Mouse (Mus musculus) WW6 (cell line): ENCODE measurements around the gene Rasl11b.

Experiments
- DNase-seq: peaks from one replicate; pipeline ENCODE4 v3.0.0-alpha.2; 2013; ENCODE audit warnings: low read depth, low spot score

The Rasl11b gene

GRCm38 (mm10) chr5:74188886-74189285, 6.2 kb upstream of the Rasl11b start:
- no peak for DNase-seq

GRCm38 (mm10) chr5:74189484-74190160, 5.5 kb upstream of the Rasl11b start:
- DNase-seq, result no peak

DNA sequence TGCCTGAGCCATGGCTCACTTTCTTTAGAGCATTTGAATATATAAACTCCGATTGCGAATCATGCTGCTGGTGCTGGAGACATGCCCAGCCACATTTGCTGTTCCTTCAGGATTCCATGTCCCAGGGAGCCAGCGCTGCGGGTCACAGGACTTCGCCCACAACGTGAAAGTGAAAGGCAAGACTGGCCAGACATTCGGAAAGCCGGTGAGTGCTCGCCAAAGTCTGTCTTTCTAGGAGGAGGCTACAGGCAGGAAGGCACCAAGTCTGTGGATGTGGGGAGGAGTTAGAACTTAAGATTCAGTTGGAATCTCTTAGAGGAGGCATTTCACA, 5.0 kb upstream of the Rasl11b start:
- DNase-seq, result no peak

- no peak for DNase-seq
Measured at GRCm38 (mm10) chr5:74190911-74191310, 4.2 kb upstream of the Rasl11b start.

DNA sequence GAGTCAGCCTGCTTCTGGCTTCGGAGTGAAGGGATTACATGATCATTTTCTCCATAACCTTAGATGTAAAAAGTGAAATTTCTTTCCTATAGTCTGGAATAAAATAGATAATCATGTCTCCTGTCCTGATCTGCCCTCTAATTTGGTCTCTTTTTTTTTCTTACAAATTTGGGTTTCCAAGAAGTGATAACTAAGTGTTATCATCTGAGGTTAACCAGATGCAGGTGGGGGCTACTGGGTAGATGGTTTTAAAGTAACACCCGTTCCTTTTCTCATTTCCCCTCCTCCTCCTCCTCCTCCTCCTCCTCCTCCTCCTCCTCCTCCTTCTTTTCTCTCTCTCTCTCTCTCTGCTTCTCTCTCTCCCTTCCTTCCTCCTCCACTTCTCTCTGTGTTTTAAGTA, 2.1 kb upstream of the Rasl11b start:
- no peak for DNase-seq

DNA sequence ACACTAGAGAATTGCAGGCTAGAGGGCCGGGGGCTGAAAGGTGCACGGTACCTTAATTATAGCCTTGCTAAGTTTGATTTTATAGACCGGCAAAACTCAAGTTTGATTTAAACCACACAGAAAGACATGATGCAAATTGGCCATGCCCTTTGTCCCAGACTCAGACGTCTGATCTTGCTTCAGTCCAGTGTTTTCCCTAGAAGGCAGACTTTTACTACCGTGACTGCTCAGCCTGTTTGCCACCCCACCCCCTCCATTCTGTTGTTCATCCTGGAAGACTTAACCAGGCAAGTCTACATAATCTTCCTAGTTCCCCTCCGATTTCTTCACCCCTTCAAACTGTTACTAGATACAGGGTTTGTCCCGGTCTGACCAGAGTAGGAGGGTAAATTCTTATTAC, 1.5 kb upstream of the Rasl11b start:
- DNase-seq, result no peak

DNA sequence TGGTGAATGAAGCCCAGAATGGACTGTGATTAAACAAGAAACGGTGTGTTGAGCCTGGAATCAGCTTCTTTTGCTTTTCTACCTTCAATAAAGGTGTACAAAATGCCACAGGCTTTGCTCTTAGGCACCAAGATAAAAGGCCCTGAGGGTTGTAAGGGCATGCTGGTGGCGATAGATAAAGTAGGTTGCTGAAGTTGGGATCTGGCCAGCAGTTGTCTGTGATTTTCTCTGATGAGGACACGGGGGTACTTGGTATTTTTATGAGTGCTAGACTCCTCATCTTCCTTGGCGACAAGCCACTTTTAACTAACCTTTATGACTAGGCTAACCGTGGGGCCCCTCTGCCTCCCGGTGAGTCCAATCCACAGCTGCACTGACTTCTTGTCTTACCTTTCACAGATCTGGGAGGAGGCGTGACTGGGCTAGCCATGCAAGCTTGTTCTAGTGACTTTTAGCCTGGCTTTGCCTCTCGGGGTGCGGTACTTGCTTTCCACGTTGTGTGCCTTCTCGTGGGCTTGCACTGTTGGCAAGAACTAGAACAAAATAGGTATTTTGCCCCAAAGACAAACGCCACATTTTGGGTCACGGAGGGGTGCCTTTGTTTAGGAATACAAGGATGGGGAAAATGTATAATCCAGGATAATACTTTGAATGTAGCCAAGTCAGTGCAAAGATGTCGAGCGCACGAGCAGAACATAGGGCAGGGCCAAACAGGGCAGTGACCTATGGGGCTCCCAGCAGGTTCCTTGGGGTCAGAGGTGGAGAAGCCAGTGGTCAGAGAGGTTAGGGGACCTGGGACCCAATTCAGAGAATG, 852 bp upstream of the Rasl11b start:
- DNase-seq, result no peak

DNA sequence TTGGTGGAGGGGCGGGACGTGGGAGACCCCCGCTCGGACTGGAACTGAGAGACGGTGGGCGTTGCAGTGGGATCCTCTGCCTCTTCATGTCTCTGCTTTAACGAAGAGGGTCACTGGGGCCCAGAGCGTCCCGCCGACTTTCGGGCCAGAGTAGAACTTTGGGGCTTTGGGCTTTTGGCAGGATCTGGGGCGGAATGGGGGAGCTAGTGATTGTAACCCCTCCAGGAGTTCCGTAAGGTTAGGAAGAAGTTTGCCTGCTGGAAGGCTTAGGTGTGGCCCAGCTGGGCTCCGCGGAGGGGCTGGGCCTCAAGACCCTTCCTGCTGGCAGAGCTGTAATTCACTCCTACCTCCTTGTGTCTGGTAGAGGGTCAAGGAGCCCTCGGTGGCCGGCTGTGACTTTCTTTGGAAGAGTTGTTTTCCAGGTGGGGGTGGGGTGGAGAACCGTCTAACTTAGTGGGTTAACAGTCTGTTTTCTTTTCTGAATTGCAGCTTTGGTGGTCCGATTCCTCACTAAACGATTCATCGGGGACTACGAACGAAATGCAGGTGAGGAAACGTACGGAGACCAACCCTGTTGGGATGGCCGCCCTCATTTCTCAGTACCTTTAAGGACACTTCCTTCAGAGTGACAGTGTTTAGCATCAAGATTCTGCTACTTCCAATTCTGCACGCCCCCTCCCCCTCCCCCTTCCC, 674 bp downstream of the Rasl11b start:
- no peak for DNase-seq

DNA sequence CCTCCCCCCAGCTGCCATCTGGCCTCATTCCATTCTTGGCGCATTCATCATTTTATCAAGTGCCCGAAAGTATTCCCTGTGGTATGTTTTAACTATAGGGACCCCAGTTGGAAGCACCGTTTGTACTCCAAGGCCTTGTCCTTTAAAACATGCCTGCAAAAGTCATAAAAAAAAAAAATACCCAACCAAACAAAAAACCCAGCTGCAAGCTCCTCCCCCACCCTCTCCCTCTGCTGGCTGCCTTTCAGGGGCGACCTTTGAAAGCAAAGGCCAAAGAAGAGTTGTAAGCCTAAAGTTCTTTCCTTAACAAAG, 1.2 kb downstream of the Rasl11b start:
- no peak for DNase-seq

GRCm38 (mm10) chr5:74197541-74198330, 2.6 kb downstream of the Rasl11b start:
- DNase-seq, result no peak

DNA sequence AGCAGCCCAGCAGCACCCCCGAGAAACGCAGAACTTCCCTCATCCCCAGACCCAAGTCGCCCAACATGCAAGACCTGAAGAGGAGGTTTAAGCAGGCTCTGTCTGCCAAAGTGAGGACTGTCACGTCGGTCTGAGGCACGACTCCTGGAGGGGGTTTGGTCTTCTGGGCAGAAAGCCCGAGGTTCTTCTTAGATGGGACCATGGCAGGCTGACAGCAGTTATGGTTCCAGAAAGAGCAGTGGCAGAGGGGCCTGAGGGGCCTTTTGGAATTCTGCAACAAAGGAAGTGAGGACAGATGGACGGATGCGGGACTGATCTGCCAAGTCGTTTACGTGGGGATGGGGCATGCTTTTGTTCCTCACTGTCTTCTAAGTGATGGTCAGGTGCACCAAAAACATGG, 3.4 kb downstream of the Rasl11b start:
- DNase-seq, result no peak

DNA sequence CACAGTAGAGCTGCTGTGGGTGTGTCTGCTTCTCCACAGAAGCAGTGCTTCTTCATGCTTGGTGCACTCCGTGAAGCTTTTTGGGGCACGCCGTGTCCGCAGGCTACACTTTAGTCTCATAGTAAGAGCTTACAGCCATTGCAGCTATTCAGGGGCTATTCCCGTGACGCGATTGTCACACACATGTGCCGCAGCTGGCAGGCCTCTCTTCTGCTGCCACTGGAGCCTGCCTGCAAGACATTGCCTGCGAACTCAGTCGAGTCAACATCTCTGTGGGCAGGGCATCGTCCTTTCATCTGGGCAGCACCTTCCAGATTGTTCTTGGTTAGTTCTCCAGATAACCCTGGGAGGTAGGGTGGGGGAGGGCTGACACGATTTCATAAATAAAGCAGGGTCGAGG, 4.7 kb downstream of the Rasl11b start:
- DNase-seq, result no peak

DNA sequence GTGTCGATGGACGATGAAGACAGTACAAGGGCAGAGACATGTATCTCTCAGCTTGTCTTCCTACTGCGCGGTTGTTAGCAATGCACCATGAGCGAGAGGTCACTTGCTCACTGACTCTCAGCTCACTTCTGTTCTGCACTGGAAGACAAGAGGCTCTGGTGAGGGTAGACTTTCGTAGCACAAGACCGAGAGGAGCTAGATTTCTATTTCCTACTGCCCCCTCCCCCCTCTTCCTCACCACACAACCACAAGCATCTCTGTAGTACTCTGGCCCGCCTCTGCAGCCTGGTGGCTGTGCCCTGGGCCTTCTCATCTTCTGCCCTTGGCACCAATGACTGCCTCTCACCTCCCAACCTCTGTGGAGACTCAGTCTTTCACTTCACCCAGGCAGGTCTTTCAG, 5.4 kb downstream of the Rasl11b start:
- no peak for DNase-seq

DNA sequence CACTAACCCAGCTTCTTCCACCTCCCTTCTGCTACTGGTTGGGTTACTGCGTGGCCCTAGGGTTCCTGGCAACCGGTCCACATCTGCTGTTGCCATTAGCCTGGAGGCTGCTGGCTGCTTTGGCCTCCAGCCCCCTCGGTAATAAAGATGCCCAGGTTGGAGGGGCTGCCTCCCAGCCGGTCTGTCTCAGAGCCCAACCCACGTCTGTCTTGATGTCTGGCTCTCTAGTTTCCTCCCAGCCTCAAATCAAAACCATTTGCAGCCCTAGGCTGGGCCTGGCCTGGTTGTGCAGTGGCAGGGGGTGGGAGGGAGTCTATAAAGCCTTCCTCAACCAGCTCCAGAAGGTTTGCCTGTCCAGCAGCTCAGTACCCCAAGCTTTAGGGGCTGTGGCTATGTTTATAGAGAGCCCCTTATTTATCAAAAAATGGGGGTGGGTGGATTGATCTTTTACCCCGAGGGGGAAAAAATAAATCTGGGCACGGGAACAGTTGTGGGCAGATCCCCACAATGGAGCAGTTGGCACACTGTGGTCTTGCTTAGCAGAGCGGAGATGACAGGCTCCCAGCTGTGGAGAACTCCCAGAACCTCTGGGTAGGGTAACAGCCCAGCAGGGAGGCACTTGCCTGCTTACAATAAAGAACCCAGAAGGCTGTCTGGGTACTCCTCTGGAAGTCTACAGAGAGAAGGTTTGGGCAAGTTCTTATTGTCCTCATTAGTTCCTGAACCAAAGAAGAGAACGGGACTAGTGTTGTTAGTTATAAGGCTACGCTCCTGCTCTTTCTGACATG, 6.7 kb downstream of the Rasl11b start:
- DNase-seq, result no peak

DNA sequence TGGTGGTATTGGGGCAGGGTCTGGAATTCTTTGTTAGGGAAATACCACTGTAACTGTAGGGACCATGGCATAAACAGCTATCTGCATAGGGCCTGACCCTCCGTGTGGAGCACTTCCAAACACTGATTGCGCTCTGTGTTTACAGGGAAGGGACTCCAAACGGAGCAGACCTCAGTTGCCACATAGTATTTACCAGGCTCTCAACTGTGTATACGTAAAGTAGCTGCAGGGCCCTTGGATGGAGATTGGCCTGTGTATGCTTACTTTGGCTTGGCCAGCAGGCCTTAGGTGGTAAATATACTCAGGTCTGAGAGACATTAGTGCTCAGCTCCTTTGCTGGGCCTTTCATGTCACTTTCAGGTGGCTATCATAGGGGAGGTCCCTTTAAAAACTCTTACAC, 7.4 kb downstream of the Rasl11b start:
- no peak for DNase-seq

DNA sequence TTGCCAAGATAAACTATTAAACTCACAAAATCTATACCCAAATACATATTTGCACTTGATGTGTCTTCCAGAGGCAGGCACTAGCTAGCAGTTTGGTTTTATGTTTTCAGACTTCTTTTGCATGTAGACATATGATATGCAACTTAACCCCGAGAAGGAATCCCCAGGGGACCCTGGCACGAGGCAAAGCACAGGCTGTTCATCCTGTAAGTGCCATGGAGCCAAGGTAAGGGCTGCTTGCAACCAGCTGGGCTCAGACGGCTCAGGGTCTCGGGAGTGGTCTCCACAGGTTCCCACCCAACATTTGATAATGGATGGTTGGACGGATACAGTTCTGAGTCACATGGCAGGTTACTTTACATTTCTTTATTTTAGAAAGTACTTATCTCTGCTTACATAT, 9.4 kb downstream of the Rasl11b start:
- DNase-seq, result no peak

DNA sequence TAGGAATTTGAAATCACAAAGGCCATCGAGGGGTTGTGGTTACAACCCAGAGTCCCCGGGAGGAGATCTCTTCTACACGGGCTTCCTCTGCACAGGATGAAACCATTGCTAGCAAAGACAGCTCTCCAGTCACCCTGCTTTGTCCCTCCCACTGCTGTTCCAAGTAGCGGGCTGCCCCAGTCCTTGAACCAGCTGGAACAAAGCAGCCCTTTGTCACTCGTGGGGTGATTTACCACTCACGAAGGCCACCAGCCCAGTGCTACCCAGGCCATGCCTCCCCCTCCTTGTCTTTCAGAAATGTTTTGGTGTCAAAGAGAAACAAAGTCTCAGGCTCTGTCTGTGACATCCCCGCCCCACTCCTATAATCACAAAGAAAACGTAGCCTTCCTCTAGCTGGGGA, 10.4 kb downstream of the Rasl11b start:
- no peak for DNase-seq

GRCm38 (mm10) chr5:74206038-74206437, 11.0 kb downstream of the Rasl11b start:
- DNase-seq, result no peak

- no peak for DNase-seq
Measured at GRCm38 (mm10) chr5:74206649-74207048, 11.6 kb downstream of the Rasl11b start.

DNA sequence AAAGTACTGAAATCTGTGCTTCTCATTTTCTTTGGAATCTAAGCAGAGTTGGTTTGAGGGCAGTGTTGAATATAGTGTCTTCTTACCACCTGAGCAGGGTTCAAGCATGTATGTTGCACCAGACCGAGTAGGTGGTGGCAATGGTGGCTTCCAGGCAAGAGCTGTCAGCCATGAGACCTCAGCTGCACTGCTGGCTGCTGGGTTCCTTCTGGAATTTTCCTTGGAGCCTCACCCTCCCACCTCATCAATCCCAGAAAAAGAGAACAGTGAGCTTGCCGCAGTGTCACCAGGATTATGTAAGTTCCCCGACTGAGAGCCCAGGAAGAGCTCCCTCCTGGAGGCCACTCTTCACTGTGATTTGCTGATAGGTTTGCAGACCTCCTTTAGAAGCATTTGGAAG, 12.1 kb downstream of the Rasl11b start:
- DNase-seq, result no peak

- no peak for DNase-seq
Measured at GRCm38 (mm10) chr5:74208438-74208837, 13.4 kb downstream of the Rasl11b start.
